Mouse (Mus musculus): ENCODE data around the gene S100a1. TPM values are rescaled to one million over a fixed set of nuclear protein-coding genes. Genes with fewer than 3 reads are reported as not detected.

S100a1 gene
- polyA plus RNA-seq, 1 experiment from 2014 or later: 386 TPM

- no peaks in the 10 kb centered on the region for H3K27me3 ChIP-seq (ENCODE audit: control insufficient read depth, insufficient read depth, low read length)
- peak; percentile 100 for DNase-seq (ENCODE audit: low spot score)
- TF ChIP-seq CTCF (IDR thresholded peaks at IDR 0.05; ENCODE audit: low read depth) (no peak), EP300 (optimal IDR thresholded peaks at IDR 0.05) (peak; percentile 80)
- whole genome bisulfite sequencing: under 1% methylated on average over 60 of the region's 66 CpGs
- peak within 1 kb of the TSS; percentile 91 for H3K4me3 ChIP-seq (ENCODE audit: low read depth, low read length)
- no peaks in the 10 kb centered on the region for H3K9me3 ChIP-seq (ENCODE audit: control insufficient read depth, low read length)
- peaks cover 3% of the 10 kb centered on the region for H3K36me3 ChIP-seq (ENCODE audit: control insufficient read depth, insufficient read depth, low read length)
- H3K4me2 ChIP-seq (replicated peaks; ENCODE audit: low read depth): peak within 1 kb of the TSS; percentile 67
- H3K9ac ChIP-seq (ENCODE audit: low read length): peak within 1 kb of the TSS; percentile 98
- H3K27ac ChIP-seq (replicated peaks): peak within 1 kb of the TSS; percentile 97
- ATAC-seq (ENCODE audit: low FRiP score, low TSS enrichment): peak; percentile 88
- H3K4me1 ChIP-seq (replicated peaks; ENCODE audit: control insufficient read depth, insufficient read depth): peaks cover 4% of the 10 kb centered on the region; the same call in 1 of the 2 replicates
Observed at GRCm38 (mm10) chr3:90508950-90509746, 5.0 kb downstream of the S100a1 start, which contains the start of gene Chtop. Gene Chtop, minus strand, starts transcription at chr3:90509498.

- Histone ChIP-seq H3K4me2 (replicated peaks; ENCODE audit: low read depth) (peak overlapping the region; percentile 67), H3K27ac (replicated peaks) (peak overlapping the region; percentile 97), H3K27me3 (ENCODE audit: control insufficient read depth, insufficient read depth, low read length) (no peaks in the 10 kb centered on the region), H3K9ac (ENCODE audit: low read length) (peak overlapping the region; percentile 98), H3K36me3 (ENCODE audit: control insufficient read depth, insufficient read depth, low read length) (peaks cover 3% of the 10 kb centered on the region), H3K9me3 (ENCODE audit: control insufficient read depth, low read length) (no peaks in the 10 kb centered on the region), H3K4me3 (ENCODE audit: low read depth, low read length) (peak overlapping the region; percentile 91), H3K4me1 (replicated peaks; ENCODE audit: control insufficient read depth, insufficient read depth) (peaks cover 4% of the 10 kb centered on the region; the same call in 1 of the 2 replicates)
- ATAC-seq (ENCODE audit: low FRiP score, low TSS enrichment) (no peak), DNase-seq (ENCODE audit: low spot score) (no peak)
- TF ChIP-seq CTCF (IDR thresholded peaks at IDR 0.05; ENCODE audit: low read depth) (peak; percentile 39), EP300 (optimal IDR thresholded peaks at IDR 0.05) (no peak)
- 1% methylated on average over 20 of the region's 20 CpGs for WGBS
Observed at GRCm38 (mm10) chr3:90508287-90508949, 5.8 kb downstream of the S100a1 start.

- no peak overlapping the region for H3K4me3 ChIP-seq (ENCODE audit: low read depth, low read length)
- H3K9ac ChIP-seq (ENCODE audit: low read length): no peak overlapping the region
- H3K4me1 ChIP-seq (replicated peaks; ENCODE audit: control insufficient read depth, insufficient read depth): peaks cover 4% of the 10 kb centered on the region; the same call in 1 of the 2 replicates
- no peak for TF ChIP-seq EP300 (optimal IDR thresholded peaks at IDR 0.05)
- no peak for TF ChIP-seq CTCF (IDR thresholded peaks at IDR 0.05; ENCODE audit: low read depth)
- no peak overlapping the region for H3K4me2 ChIP-seq (replicated peaks; ENCODE audit: low read depth)
- no peaks in the 10 kb centered on the region for H3K27me3 ChIP-seq (ENCODE audit: control insufficient read depth, insufficient read depth, low read length)
- DNase-seq (ENCODE audit: low spot score) (no peak), ATAC-seq (ENCODE audit: low FRiP score, low TSS enrichment) (no peak)
- H3K27ac ChIP-seq (replicated peaks): no peak overlapping the region
- no peaks in the 10 kb centered on the region for H3K9me3 ChIP-seq (ENCODE audit: control insufficient read depth, low read length)
- peaks cover 8% of the 10 kb centered on the region for H3K36me3 ChIP-seq (ENCODE audit: control insufficient read depth, insufficient read depth, low read length)
- 58% methylated on average over 3 of the region's 3 CpGs for WGBS
Observed at GRCm38 (mm10) chr3:90506362-90506761, 7.8 kb downstream of the S100a1 start.

- no peak for ATAC-seq (ENCODE audit: low FRiP score, low TSS enrichment)
- TF ChIP-seq EP300 (optimal IDR thresholded peaks at IDR 0.05): no peak
- TF ChIP-seq CTCF (IDR thresholded peaks at IDR 0.05; ENCODE audit: low read depth): no peak
- Histone ChIP-seq H3K27ac (replicated peaks) (no peak overlapping the region), H3K36me3 (ENCODE audit: control insufficient read depth, insufficient read depth, low read length) (peaks cover 12% of the 10 kb centered on the region), H3K4me2 (replicated peaks; ENCODE audit: low read depth) (no peak overlapping the region), H3K9ac (ENCODE audit: low read length) (no peak overlapping the region), H3K9me3 (ENCODE audit: control insufficient read depth, low read length) (no peaks in the 10 kb centered on the region), H3K4me1 (replicated peaks; ENCODE audit: control insufficient read depth, insufficient read depth) (peaks cover 4% of the 10 kb centered on the region; the same call in 1 of the 2 replicates), H3K27me3 (ENCODE audit: control insufficient read depth, insufficient read depth, low read length) (no peaks in the 10 kb centered on the region), H3K4me3 (ENCODE audit: low read depth, low read length) (no peak overlapping the region)
- 87% methylated on average over 5 of the region's 5 CpGs for WGBS
- no peak for DNase-seq (ENCODE audit: low spot score)
Observed at GRCm38 (mm10) chr3:90505216-90505615, 9.0 kb downstream of the S100a1 start.

GRCm38 (mm10) chr3:90503444-90503843 lies 10.7 kb downstream of the S100a1 start:
- peak overlapping the region; percentile 56; the same call in 1 of the 2 replicates for H3K27ac ChIP-seq (replicated peaks)

More at GRCm38 (mm10) chr3:90503444-90503843, 10.7 kb downstream of the S100a1 start:
- ATAC-seq (ENCODE audit: low FRiP score, low TSS enrichment): peak; percentile 91
- H3K9me3 ChIP-seq (ENCODE audit: control insufficient read depth, low read length): no peaks in the 10 kb centered on the region
- H3K27me3 ChIP-seq (ENCODE audit: control insufficient read depth, insufficient read depth, low read length): no peaks in the 10 kb centered on the region
- H3K4me2 ChIP-seq (replicated peaks; ENCODE audit: low read depth): no peak overlapping the region
- H3K9ac ChIP-seq (ENCODE audit: low read length): no peak overlapping the region
- 49% methylated on average over 4 of the region's 4 CpGs for WGBS
- peaks cover 12% of the 10 kb centered on the region for H3K36me3 ChIP-seq (ENCODE audit: control insufficient read depth, insufficient read depth, low read length)
- TF ChIP-seq CTCF (IDR thresholded peaks at IDR 0.05; ENCODE audit: low read depth): no peak
- TF ChIP-seq EP300 (optimal IDR thresholded peaks at IDR 0.05): no peak
- H3K4me3 ChIP-seq (ENCODE audit: low read depth, low read length): no peak overlapping the region
- DNase-seq (ENCODE audit: low spot score): no peak
- H3K4me1 ChIP-seq (replicated peaks; ENCODE audit: control insufficient read depth, insufficient read depth): peaks cover 4% of the 10 kb centered on the region; the same call in 1 of the 2 replicates

Measured in stomach, postnatal 0 days (tissue).